Mouse (Mus musculus) heart, adult 2 months (tissue): ENCODE measurements around the gene Ccl19.
"Not testable (repeated sequence)": the region's sequence is repeated elsewhere in the genome, so short reads cannot be mapped to it uniquely, and the experiment has no call there.

Experiments used
- CTCF ChIP-seq: fragments of 200-600 bp; IDR thresholded peaks from 2 replicates; pipeline ENCODE4 v1.8.1; 2022; ENCODE audit warnings: antibody characterized with exemption, mild to moderate bottlenecking, moderate library complexity
- EP300 ChIP-seq: fragments of 200-500 bp; IDR thresholded peaks from 2 replicates; pipeline ENCODE4 v1.6.1; 2011; ENCODE audit warnings: low read depth, low read length, control low read depth; ENCODE audit not compliant: insufficient read depth
- POLR2A ChIP-seq: fragments of 200-500 bp; IDR thresholded peaks from 2 replicates; pipeline ENCODE4 v1.6.1; 2011; ENCODE audit warnings: mild to moderate bottlenecking, low read depth, low read length, control low read depth; ENCODE audit not compliant: insufficient read depth

DNA sequence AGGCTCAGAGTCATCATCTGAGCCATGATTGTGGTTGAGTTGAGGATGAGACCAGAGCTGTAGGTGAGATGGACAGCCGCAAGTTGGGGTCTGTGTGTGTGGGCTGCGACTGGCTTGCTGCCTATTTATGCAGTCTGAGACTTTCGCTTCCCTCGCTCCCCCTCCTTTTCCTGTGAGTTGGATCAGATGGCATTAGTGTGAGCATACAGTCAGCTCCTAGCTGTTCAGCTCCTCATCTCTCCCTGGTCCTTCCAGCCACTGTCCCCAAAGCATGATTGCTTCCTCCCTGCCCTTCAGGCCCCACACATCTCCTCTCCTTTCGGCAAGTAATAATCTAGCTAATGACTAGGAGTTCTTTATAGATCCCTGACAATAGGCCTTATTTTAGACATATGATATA is 17.5 kb upstream of the Ccl19 start, which contains the start of gene Ccl21a:
- not testable (repeated sequence) for TF ChIP-seq CTCF, POLR2A, EP300
